Mouse (Mus musculus) kidney, postnatal 0 days (tissue): ENCODE results near the gene Ly6g6c. TPM values are rescaled to one million over a fixed set of nuclear protein-coding genes. Genes with fewer than 3 reads are reported as not detected.

Experiments
- ATAC-seq: fragments of 200-750 bp; cut with Nextera tagmentation; replicated peaks from 2 replicates; pipeline ENCODE4 v1.8.0; 2017; ENCODE audit warnings: low read depth, moderate number of reproducible peaks, moderate TSS enrichment, moderate library complexity; ENCODE audit not compliant: low FRiP score
- DNase-seq: peaks from one replicate; pipeline ENCODE4 v3.0.0-alpha.2; 2016; ENCODE audit warnings: low spot score
- H3K27ac ChIP-seq: fragments of 300-500 bp; sonication (generic); 2 replicates; pipeline ENCODE4 v1.5.1; 2014; ENCODE audit warnings: mild to moderate bottlenecking
- H3K27me3 ChIP-seq: fragments of 300-500 bp; sonication (generic); 2 replicates; pipeline ENCODE4 v1.6.1; 2014; ENCODE audit warnings: low read length, mixed read lengths; ENCODE audit not compliant: insufficient read depth
- H3K36me3 ChIP-seq: fragments of 300-500 bp; sonication (generic); 2 replicates; pipeline ENCODE4 v1.6.1; 2014; ENCODE audit warnings: low read length, mixed read lengths; ENCODE audit not compliant: insufficient read depth
- H3K4me1 ChIP-seq: fragments of 300-500 bp; sonication (generic); replicated peaks from 2 replicates; pipeline ENCODE4 v1.6.1; 2014; ENCODE audit warnings: antibody characterized with exemption, low read length, mixed read lengths; ENCODE audit not compliant: insufficient read depth
- H3K4me2 ChIP-seq: fragments of 300-500 bp; sonication (generic); 2 replicates; pipeline ENCODE4 v1.6.1; 2014; ENCODE audit warnings: mild to moderate bottlenecking, low read length, moderate library complexity, mixed read lengths
- H3K4me3 ChIP-seq: fragments of 300-500 bp; sonication (generic); replicated peaks from 2 replicates; pipeline ENCODE4 v1.5.1; 2014; ENCODE audit warnings: low read depth, low read length
- H3K9ac ChIP-seq: fragments of 300-500 bp; sonication (generic); 2 replicates; pipeline ENCODE4 v1.6.1; 2014; ENCODE audit warnings: low read depth, low read length
- H3K9me3 ChIP-seq: fragments of 300-500 bp; sonication (generic); replicated peaks from 2 replicates; pipeline ENCODE4 v1.6.1; 2016; ENCODE audit warnings: low read length, inconsistent platforms, mixed read lengths
- CTCF ChIP-seq: IDR thresholded peaks from 2 replicates; pipeline ENCODE4 v1.5.1; 2016; ENCODE audit warnings: antibody characterized with exemption, low read depth, mild to moderate bottlenecking, moderate library complexity
- WGBS: fragments of 180-500 bp; shearing (Covaris S2); extraction: QIAGEN DNeasy Blood & Tissue Kit; methylation state at CpG from one replicate; pipeline ENCODE4 v1.1.7; 2014; 5-methylcytosine and 5-hydroxymethylcytosine counted together
- polyA plus RNA-seq: library from polyadenylated mRNA; unstranded; fragments of >200 nt; fragmentation: Nextera tagmentation; extraction: Ambion mirVana; gene quantifications from 2 replicates; pipeline ENCODE4 v1.2.1, GENCODE M21; 2015

Ly6g6c gene
- polyA plus RNA-seq, 1 experiment from 2014 or later = not detected

GRCm38 (mm10) chr17:35088151-35088550 is 23.0 kb downstream of the Ly6g6c start:
- TF ChIP-seq CTCF = peak; percentile 60
- Histone ChIP-seq H3K4me2 (no peak overlapping the region), H3K9ac (no peak overlapping the region), H3K4me1 (peaks cover 7% of the 10 kb centered on the region; the same call in 1 of the 2 replicates), H3K36me3 (peaks cover 8% of the 10 kb centered on the region; the same call in 1 of the 2 replicates), H3K9me3 (no peaks in the 10 kb centered on the region), H3K27me3 (no peaks in the 10 kb centered on the region), H3K27ac (no peak overlapping the region), H3K4me3 (no peak overlapping the region)
- ATAC-seq (no peak), DNase-seq (no peak)
- 48% methylated on average over 2 of the region's 2 CpGs for WGBS

- peak; percentile 94 for ATAC-seq
- DNase-seq = peak; percentile 96
- Histone ChIP-seq H3K4me2 (peak within 1 kb of the TSS; percentile 62), H3K27ac (peak within 1 kb of the TSS; percentile 97), H3K36me3 (peaks cover 13% of the 10 kb centered on the region; the same call in 1 of the 2 replicates), H3K9ac (peak within 1 kb of the TSS; percentile 93), H3K4me3 (peak within 1 kb of the TSS; percentile 62), H3K27me3 (no peaks in the 10 kb centered on the region), H3K4me1 (peaks cover 7% of the 10 kb centered on the region; the same call in 1 of the 2 replicates), H3K9me3 (no peaks in the 10 kb centered on the region)
- 0 out of 2 replicates have a peak, but pooled peaks have one; percentile 32 for TF ChIP-seq CTCF
- WGBS = 4% methylated on average over 49 of the region's 67 CpGs
Measured at GRCm38 (mm10) chr17:35088825-35089644, 23.8 kb downstream of the Ly6g6c start, which contains the start of gene Abhd16a. Gene Abhd16a, plus strand, starts transcription at chr17:35089263.

DNA sequence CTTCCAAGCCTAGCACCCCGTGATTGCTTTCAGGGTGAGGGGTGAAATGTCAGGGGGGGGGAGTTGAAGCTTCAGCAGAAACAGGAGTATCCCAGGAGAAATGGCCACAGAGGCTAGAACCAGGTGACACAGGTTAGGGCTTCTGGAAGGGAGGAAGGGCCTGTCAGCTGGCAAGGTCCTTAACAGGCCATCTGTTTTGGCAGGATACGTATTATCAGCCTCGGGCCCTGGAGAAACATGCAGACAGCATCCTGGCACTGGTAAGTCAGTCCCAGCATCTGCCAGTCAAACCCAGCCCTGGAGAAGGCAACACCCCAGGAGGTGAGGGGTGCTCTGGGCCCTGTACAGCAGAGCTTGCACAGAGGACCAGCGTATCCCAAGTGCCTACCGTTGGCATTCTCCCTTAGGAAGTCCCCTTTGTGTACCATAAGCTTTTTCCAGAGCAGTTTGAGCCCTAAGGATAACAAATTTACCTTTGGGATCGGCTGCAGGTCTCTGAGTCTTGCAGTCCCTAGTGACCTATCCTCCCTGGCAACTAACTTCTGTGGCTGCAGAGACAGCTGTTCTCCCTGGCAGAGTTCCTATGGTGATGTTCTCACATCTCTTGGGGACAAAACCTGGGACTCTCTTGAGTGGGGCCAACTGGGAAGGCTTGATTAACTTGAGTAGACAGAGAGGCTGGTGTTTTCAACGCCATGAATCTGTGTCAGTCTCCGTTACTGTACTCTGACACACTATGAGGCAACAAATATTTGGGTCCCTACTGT is 25.2 kb downstream of the Ly6g6c start:
- TF ChIP-seq CTCF = no peak
- H3K4me1 ChIP-seq = peaks cover 7% of the 10 kb centered on the region; the same call in 1 of the 2 replicates
- H3K36me3 ChIP-seq = peaks cover 20% of the 10 kb centered on the region; the same call in 1 of the 2 replicates
- peak overlapping the region; percentile 62 for H3K4me2 ChIP-seq
- H3K27ac ChIP-seq = peak overlapping the region; percentile 97; the same call in 1 of the 2 replicates
- 65% methylated on average over 8 of the region's 8 CpGs for WGBS
- no peaks in the 10 kb centered on the region for H3K9me3 ChIP-seq
- H3K27me3 ChIP-seq = no peaks in the 10 kb centered on the region
- no peak for ATAC-seq
- H3K9ac ChIP-seq = peak overlapping the region; percentile 93
- no peak for DNase-seq
- peak overlapping the region; percentile 62 for H3K4me3 ChIP-seq

DNA sequence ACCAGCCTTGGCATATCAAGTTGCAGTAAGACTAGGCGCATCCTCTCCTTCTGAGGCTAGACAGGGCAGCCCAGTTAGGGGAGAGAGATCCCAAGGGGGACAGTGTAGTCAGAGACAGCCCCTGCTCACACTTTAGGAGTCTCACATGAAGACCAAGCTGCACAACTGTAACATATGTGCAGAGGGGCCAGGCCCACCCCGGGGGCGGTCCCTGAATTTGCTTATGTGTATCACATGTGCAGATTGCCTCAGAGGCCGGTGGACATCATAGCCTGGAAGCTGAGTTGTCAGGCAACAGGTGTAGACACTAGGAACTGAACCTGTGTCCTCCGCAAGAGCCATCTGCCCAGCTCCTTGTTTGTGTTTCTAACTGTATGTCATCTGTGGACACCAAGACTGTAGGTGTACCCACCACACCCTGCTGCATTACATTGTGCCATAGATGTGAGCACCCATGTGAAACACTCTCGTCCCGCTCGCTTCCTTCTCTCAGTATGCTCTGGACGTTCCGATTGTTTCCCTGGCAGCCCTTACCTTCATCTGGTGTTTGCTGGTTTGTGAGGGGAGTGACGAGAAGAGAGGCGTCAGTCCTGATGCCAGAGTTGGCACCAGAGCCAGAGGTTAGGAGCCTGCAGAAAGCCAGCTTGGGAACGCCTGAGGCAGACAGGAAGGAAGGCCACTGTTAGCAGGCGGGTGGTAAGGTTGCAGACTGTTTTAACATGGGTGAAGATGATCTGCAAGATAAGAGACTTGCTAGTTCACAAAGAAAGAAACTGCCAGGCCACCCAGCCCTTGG is 27.4 kb downstream of the Ly6g6c start:
- 80% methylated on average over 14 of the region's 14 CpGs for WGBS
- Histone ChIP-seq H3K27ac (no peak overlapping the region), H3K4me2 (no peak overlapping the region), H3K27me3 (no peaks in the 10 kb centered on the region), H3K4me3 (no peak overlapping the region), H3K9ac (no peak overlapping the region), H3K4me1 (peaks cover 7% of the 10 kb centered on the region; the same call in 1 of the 2 replicates), H3K9me3 (no peaks in the 10 kb centered on the region), H3K36me3 (peaks cover 29% of the 10 kb centered on the region; the same call in 1 of the 2 replicates)
- no peak for TF ChIP-seq CTCF
- ATAC-seq (no peak), DNase-seq (peak; percentile 41)

GRCm38 (mm10) chr17:35094475-35095365 is 29.5 kb downstream of the Ly6g6c start:
- ATAC-seq (no peak), DNase-seq (no peak)
- H3K4me2 ChIP-seq = no peak overlapping the region
- H3K9ac ChIP-seq = no peak overlapping the region
- H3K36me3 ChIP-seq = peaks cover 48% of the 10 kb centered on the region
- peaks cover 7% of the 10 kb centered on the region; the same call in 1 of the 2 replicates for H3K4me1 ChIP-seq
- no peak overlapping the region for H3K4me3 ChIP-seq
- no peaks in the 10 kb centered on the region for H3K27me3 ChIP-seq
- no peak overlapping the region for H3K27ac ChIP-seq
- TF ChIP-seq CTCF = no peak
- 88% methylated on average over 15 of the region's 15 CpGs for WGBS
- H3K9me3 ChIP-seq = no peaks in the 10 kb centered on the region
